Mouse (Mus musculus) bone marrow, adult 2 months (tissue): ENCODE data around the gene Rps16. TPM values are rescaled to one million over a fixed set of nuclear protein-coding genes. Genes with fewer than 3 reads are reported as not detected.

ENCODE experiments used
- H3K27ac ChIP-seq: fragments of 200-500 bp; 2 replicates; pipeline ENCODE4 v1.5.1; 2012; ENCODE audit warnings: low read depth, mild to moderate bottlenecking, control low read depth, inconsistent platforms, low read length; ENCODE audit not compliant: control insufficient read depth, poor library complexity, insufficient read depth
- H3K4me1 ChIP-seq: fragments of 200-500 bp; 2 replicates; pipeline ENCODE4 v1.6.1; 2011; ENCODE audit warnings: low read length; ENCODE audit not compliant: control insufficient read depth, insufficient read depth
- H3K4me3 ChIP-seq: fragments of 200-500 bp; replicated peaks from 2 replicates; pipeline ENCODE3; 2011; ENCODE audit warnings: mild to moderate bottlenecking, low read depth, low read length, control low read depth; ENCODE audit not compliant: control insufficient read depth
- CTCF ChIP-seq: fragments of 200-500 bp; IDR thresholded peaks from 2 replicates; pipeline ENCODE4 v1.5.1; 2011; ENCODE audit warnings: low read length, control low read depth; ENCODE audit not compliant: control insufficient read depth, insufficient read depth
- POLR2A ChIP-seq: fragments of 200-500 bp; IDR thresholded peaks from 2 replicates; pipeline ENCODE4 v1.6.1; 2011; ENCODE audit warnings: low read depth, mild to moderate bottlenecking, control low read depth, low read length, borderline replicate concordance; ENCODE audit not compliant: control insufficient read depth
- WGBS: fragments of 180-500 bp; shearing (Covaris S2); methylation state at CpG from one replicate; pipeline ENCODE4 v1.1.7; 2018; 5-methylcytosine and 5-hydroxymethylcytosine counted together
- polyA plus RNA-seq: library from polyadenylated mRNA; stranded (reverse); fragments of >200 nt; gene quantifications from 2 replicates; pipeline ENCODE4 v1.2.4, GENCODE M21; 2011; ENCODE audit warnings: low replicate concordance; ENCODE audit not compliant: missing spikeins, insufficient read depth, insufficient read length

Rps16 gene
- polyA plus RNA-seq, 1 experiment, result 1,358 TPM

DNA sequence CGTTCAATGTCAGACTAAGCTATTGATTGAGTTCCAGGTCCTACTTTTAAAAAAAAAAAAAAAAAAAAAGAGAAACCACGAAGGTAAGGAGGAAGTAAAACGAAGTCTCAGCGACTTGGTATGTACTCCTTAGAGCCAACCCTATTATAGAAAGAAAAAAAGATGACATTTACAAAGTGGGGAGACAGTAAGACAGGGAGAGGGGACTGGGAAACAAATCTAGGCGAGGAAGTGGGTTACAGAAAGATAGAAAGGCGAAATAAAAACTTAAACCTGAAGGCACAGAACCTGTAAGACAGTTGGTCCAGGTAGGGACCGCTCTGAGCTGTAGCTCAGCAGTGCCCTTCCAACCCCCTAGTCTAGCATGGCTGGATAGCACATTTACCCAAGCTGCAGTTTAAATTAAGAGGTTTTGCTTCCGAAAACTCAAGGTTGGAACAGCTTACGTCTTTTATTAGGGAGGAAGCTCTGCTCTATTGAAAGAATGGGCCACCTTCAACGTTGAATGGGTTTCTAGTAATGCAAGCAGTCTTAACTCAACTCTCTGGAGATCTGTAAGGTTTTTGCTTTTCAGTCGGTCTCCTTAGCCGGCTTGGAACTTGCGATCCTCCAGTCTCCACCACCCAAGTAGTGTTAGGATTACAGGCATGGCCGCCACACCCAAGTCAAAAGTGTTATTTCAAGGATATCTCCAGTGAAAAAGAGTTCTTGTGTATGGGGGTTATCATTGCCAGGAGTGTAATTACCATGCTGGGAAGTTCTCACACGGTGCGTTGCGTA, 30.0 kb downstream of the Rps16 start, which contains the start of gene Zfp36:
TSS of gene Zfp36 (minus strand) at position 17 of the 780 bp plus-strand sequence.
- WGBS, result 16% methylated on average over 17 of the region's 17 CpGs
- peaks cover 13% of the 10 kb centered on the region for H3K4me1 ChIP-seq
- TF ChIP-seq POLR2A, result no peak
- TF ChIP-seq CTCF, result no peak
- H3K27ac ChIP-seq, result peak within 1 kb of the TSS; percentile 99
- peak within 1 kb of the TSS; percentile 89 for H3K4me3 ChIP-seq

DNA sequence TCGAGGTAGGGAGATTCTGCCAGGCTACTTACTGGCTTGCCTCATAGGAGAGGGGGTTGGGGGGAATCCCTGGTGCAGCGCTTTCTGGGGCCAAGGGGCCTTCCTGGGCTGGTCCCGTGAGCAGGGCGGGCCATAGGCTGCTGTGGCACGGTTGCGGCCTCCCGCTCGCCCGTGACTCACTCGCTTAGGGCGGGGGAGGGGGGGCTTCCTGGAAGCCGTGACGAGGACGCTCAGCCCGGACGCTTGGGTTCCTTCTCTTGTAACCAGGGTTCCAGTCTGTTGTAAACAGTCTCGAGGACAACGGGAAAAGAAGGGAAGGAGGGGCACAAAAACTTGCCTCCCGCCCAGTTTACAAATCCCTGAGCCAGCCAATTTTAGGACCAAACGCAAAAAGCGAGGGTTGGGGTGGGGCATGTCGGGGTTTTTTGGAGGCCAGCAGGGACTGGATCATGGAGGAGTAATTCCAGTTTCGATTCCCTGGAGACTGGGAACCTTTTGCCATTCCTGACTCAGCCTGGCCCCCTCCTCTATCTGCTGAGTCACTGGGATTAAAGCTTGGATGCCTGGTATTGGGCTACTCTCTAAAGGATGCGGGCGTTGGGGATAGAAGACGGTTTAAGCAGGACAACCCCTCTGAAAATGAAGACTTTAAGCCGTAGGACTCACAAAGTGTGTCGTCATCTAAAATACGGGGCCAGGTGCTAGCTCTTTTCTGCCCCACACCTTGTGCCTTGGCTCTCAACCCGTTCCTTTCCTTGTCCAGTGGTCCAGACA, 30.8 kb downstream of the Rps16 start:
- 0% methylated on average over 30 of the region's 30 CpGs for WGBS
- Histone ChIP-seq H3K4me1 (peaks cover 14% of the 10 kb centered on the region), H3K27ac (peak overlapping the region; percentile 99), H3K4me3 (peak overlapping the region; percentile 27)
- TF ChIP-seq CTCF (no peak), POLR2A (peak; percentile 68; the same call in 1 of the 2 replicates)

DNA sequence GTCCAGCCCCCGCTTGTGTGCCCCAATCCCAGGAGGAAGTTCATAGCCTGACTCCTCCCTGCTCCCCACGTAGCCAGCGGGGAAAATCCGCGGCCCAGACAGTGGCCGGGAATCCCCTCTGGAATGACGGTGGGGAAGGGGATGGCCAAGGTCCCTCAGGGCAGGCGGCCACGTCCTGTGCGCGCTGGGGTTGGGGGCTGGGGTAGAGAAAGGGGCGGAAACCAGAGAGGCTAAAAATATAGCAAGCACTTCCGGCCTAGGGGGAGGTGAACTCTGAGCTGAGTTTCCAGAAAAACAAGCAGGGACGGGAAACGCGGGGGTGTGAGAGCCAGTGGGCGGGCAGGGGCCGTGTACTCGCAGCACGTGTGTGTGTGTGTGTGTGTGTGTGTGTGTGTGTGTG, 31.5 kb downstream of the Rps16 start:
- H3K27ac ChIP-seq, result peak overlapping the region; percentile 99
- TF ChIP-seq CTCF (no peak), POLR2A (no peak; the same call in 1 of the 2 replicates)
- H3K4me3 ChIP-seq, result peak overlapping the region; percentile 57
- peaks cover 14% of the 10 kb centered on the region for H3K4me1 ChIP-seq
- WGBS, result 0% methylated on average over 20 of the region's 20 CpGs

GRCm38 (mm10) chr7:28382347-28382951, 32.0 kb downstream of the Rps16 start:
- Histone ChIP-seq H3K4me1 (peaks cover 14% of the 10 kb centered on the region), H3K27ac (peak overlapping the region; percentile 99), H3K4me3 (peak overlapping the region; percentile 57)
- TF ChIP-seq POLR2A (0 out of 2 replicates have a peak, but pooled peaks have one; percentile 41), CTCF (no peak)
- WGBS, result under 1% methylated on average over 11 of the region's 12 CpGs

DNA sequence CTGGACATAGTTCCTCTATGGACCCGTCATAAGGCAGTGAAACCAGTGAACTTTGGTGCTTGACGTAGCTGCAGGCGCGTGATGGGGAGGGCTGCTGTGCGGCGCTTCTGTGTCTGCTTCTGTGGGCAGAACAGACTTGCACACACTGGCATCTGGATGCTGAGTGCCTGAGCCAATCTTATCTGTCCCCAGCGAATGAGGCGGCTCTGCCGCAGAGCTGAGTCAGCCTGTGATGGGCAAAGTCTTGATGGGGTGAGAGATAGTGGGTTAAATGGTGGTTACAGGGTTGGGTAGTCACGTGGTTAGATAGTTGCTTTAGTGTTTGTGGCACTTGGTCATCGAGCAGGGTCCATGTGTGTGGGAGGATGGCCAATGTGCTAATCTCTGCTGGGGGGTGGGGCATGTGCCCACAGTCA, 32.5 kb downstream of the Rps16 start:
- WGBS, result under 1% methylated on average over 11 of the region's 11 CpGs

GRCm38 (mm10) chr7:28383606-28384005, 33.2 kb downstream of the Rps16 start:
- H3K27ac ChIP-seq, result peak overlapping the region; percentile 99
- no peak overlapping the region for H3K4me3 ChIP-seq
- H3K4me1 ChIP-seq, result peaks cover 14% of the 10 kb centered on the region
- 44% methylated on average over 4 of the region's 4 CpGs for WGBS
- TF ChIP-seq CTCF (no peak), POLR2A (no peak)

More for the DNA sequence above, 32.5 kb downstream of the Rps16 start:
- TF ChIP-seq POLR2A (peak; percentile 86), CTCF (no peak)
- peak overlapping the region; percentile 99 for H3K27ac ChIP-seq
- peak overlapping the region; percentile 11 for H3K4me3 ChIP-seq
- peaks cover 14% of the 10 kb centered on the region for H3K4me1 ChIP-seq

DNA sequence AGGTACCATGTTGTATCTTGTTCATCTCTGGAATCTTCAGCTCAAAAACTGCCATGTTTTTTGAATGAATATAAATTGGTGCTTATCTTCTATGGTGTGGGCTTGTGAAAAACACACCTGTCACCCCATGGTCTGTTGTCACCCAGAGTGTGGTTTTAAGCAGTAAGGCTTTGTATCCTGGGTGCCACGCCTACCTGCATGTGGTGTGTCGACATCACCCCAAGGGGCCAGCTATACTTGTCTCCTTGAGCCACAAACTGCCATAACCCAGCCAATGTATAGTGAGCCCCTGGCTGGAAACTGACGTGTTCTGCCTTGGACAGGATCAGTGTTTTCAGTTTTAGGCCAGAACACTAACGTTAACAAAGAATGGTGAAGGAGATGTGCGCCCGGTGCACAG, 33.7 kb downstream of the Rps16 start:
- no peak overlapping the region for H3K4me3 ChIP-seq
- peak overlapping the region; percentile 99 for H3K27ac ChIP-seq
- TF ChIP-seq POLR2A (no peak), CTCF (no peak)
- 33% methylated on average over 6 of the region's 6 CpGs for WGBS
- H3K4me1 ChIP-seq, result peaks cover 14% of the 10 kb centered on the region

- Histone ChIP-seq H3K4me3 (no peak overlapping the region), H3K4me1 (peaks cover 14% of the 10 kb centered on the region), H3K27ac (peak overlapping the region; percentile 92)
- TF ChIP-seq CTCF, result no peak
- no peak for TF ChIP-seq POLR2A
- 71% methylated on average over 9 of the region's 9 CpGs for WGBS
These were observed 34.7 kb downstream of the Rps16 start for GRCm38 (mm10) chr7:28385196-28385595.
